Mouse (Mus musculus) myocyte (in vitro differentiated cells): ENCODE results near the gene Gon7.

ENCODE experiments used
- E2F4 ChIP-seq: IDR thresholded peaks from one replicate; pipeline ENCODE4 v1.6.1; 2011; ENCODE audit warnings: mild to moderate bottlenecking, control low read depth, moderate library complexity; ENCODE audit not compliant: insufficient read depth
- MAX ChIP-seq: IDR thresholded peaks from one replicate; pipeline ENCODE4 v1.6.1; 2011; ENCODE audit warnings: low read depth, mild to moderate bottlenecking, control low read depth
- MYOD1 ChIP-seq, 3 experiments: IDR thresholded peaks; one replicate each; pipeline ENCODE4 v1.6.1; 2011; ENCODE audit warnings: control low read depth in 2 of 3, low read depth in 2 of 3, mild to moderate bottlenecking in 2 of 3, moderate library complexity in 1 of 3; ENCODE audit not compliant: insufficient read length in 2 of 3, control insufficient read depth in 1 of 3
- MYOG ChIP-seq, 3 experiments: IDR thresholded peaks; one replicate each; pipeline ENCODE4 v1.6.1; 2011; ENCODE audit warnings: control low read depth in 2 of 3, low read depth in 2 of 3, mild to moderate bottlenecking in 2 of 3; ENCODE audit not compliant: insufficient read length in 2 of 3, control insufficient read depth in 1 of 3, insufficient read depth in 1 of 3
- POLR2A ChIP-seq: IDR thresholded peaks from one replicate; pipeline ENCODE4 v1.6.1; 2011; ENCODE audit warnings: low read depth, mild to moderate bottlenecking, control low read depth, moderate library complexity; ENCODE audit not compliant: insufficient read length
- POLR2AphosphoS2 ChIP-seq: IDR thresholded peaks from one replicate; pipeline ENCODE4 v1.6.1; 2011; ENCODE audit warnings: low read depth, control low read depth; ENCODE audit not compliant: insufficient read length
- REST ChIP-seq: IDR thresholded peaks from one replicate; pipeline ENCODE4 v1.6.1; 2011; ENCODE audit warnings: mild to moderate bottlenecking, control low read depth, moderate library complexity; ENCODE audit not compliant: insufficient read depth, insufficient read length
- SRF ChIP-seq: IDR thresholded peaks from one replicate; pipeline ENCODE4 v1.6.1; 2011; ENCODE audit warnings: low read depth; ENCODE audit not compliant: control insufficient read depth, insufficient read length
- TCF12 ChIP-seq: IDR thresholded peaks from one replicate; pipeline ENCODE4 v1.6.1; 2011; ENCODE audit warnings: mild to moderate bottlenecking, control low read depth; ENCODE audit not compliant: poor library complexity, insufficient read depth, severe bottlenecking
- TCF3 ChIP-seq: IDR thresholded peaks from one replicate; pipeline ENCODE4 v1.6.1; 2011; ENCODE audit warnings: low read depth, control low read depth; ENCODE audit not compliant: insufficient read length
- USF1 ChIP-seq: IDR thresholded peaks from one replicate; pipeline ENCODE4 v1.6.1; 2011; ENCODE audit warnings: low read depth, mild to moderate bottlenecking, control low read depth, moderate library complexity

DNA sequence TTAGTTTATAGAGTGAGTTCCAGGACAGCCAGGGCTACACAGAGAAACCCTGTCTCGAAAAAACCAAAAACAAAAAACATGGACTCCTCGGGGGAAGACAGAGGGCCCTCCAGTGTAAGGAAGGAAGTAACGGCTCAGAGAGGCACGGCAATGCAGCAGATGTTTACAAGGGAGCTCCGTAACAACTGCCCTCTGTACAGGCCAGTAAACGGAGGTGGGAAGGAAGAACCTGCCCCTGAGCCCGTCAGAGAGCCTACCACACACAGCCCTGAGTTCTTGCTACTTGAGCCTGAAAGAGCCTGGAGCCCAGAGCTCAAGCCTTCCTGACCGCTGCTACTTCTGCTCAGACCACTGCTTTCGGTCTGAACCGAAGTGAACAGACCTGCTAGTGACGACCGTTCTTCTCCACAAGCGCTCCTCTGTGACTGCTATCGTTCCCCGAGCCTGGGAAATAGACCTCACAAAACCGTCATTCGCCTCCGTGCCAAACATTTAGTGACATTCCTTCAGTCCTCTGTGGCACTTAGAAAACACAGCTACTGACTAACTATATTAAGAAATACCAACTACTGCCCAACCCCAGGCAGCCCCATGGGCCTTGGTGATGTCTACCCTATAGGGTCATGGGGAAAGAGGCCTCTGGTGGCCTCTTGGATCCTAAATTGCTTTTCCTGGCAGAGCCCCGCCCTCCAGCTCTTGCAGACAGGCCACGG lies 44.3 kb downstream of the Gon7 start:
- no peak for TF ChIP-seq POLR2AphosphoS2
- TF ChIP-seq MYOG (IDR thresholded peaks at IDR 0.05; ENCODE audit: control insufficient read depth in 1 of 3, insufficient read depth in 1 of 3, insufficient read length in 2 of 3, low read depth in 2 of 3) = no peak
- TF ChIP-seq E2F4 = no peak
- no peak for TF ChIP-seq POLR2A
- no peak for TF ChIP-seq MYOD1 (IDR thresholded peaks at IDR 0.05; ENCODE audit: control insufficient read depth in 1 of 3, insufficient read length in 2 of 3, low read depth in 2 of 3)
- no peak for TF ChIP-seq MAX
- TF ChIP-seq TCF3 = no peak
- no peak for TF ChIP-seq USF1
- no peak for TF ChIP-seq TCF12
- no peak for TF ChIP-seq REST
- TF ChIP-seq SRF = no peak
